Mouse (Mus musculus) G1E (cell line): Measurements from ENCODE around the gene Hyal2. TPM values are rescaled to one million over a fixed set of nuclear protein-coding genes. Genes with fewer than 3 reads are reported as not detected.
"Not testable (repeated sequence)": the region's sequence is repeated elsewhere in the genome, so short reads cannot be mapped to it uniquely, and the experiment has no call there.

Experiments
- ATAC-seq: 2 replicates; pipeline ENCODE4 v1.8.0; 2016; ENCODE audit warnings: mild to moderate bottlenecking; ENCODE audit not compliant: insufficient number of reproducible peaks, poor library complexity, low FRiP score, severe bottlenecking; ENCODE audit errors: extremely low read depth
- DNase-seq: peaks from one replicate; pipeline ENCODE4 v3.0.0; 2012; ENCODE audit warnings: low spot score
- H3K27me3 ChIP-seq: 2 replicates; pipeline ENCODE4 v1.6.1; 2012; ENCODE audit warnings: mild to moderate bottlenecking, low read length, inconsistent platforms; ENCODE audit not compliant: insufficient read depth
- H3K36me3 ChIP-seq: replicated peaks from 2 replicates; pipeline ENCODE3; 2012; ENCODE audit warnings: mild to moderate bottlenecking, inconsistent platforms
- H3K4me1 ChIP-seq: 2 replicates; pipeline ENCODE4 v1.6.1; 2012; ENCODE audit warnings: low read depth, low read length, inconsistent platforms, mixed read lengths; ENCODE audit not compliant: insufficient read depth
- H3K4me3 ChIP-seq: 2 replicates; pipeline ENCODE4 v1.5.1; 2012; ENCODE audit warnings: low read depth, mild to moderate bottlenecking, inconsistent platforms, low read length, moderate library complexity, mixed read lengths
- H3K9me3 ChIP-seq: replicated peaks from 2 replicates; pipeline ENCODE4 v1.6.1; 2012; ENCODE audit warnings: inconsistent platforms
- CTCF ChIP-seq: IDR thresholded peaks from 2 replicates; pipeline ENCODE4 v1.5.1; 2012; ENCODE audit warnings: low read depth, low read length, inconsistent platforms, mixed read lengths
- GATA1 ChIP-seq: IDR thresholded peaks from 2 replicates; pipeline ENCODE4 v1.6.1; 2012; ENCODE audit warnings: borderline replicate concordance, low read length, inconsistent platforms, mixed read lengths
- GATA2 ChIP-seq: IDR thresholded peaks from 2 replicates; pipeline ENCODE4 v1.6.1; 2012; ENCODE audit warnings: low read depth, low read length, inconsistent platforms, borderline replicate concordance
- POLR2AphosphoS5 ChIP-seq: IDR thresholded peaks from 2 replicates; pipeline ENCODE4 v1.6.1; 2012; ENCODE audit warnings: low read depth, low read length, inconsistent platforms; ENCODE audit not compliant: insufficient replicate concordance
- TAL1 ChIP-seq: conservative IDR thresholded peaks from 2 replicates; pipeline ENCODE4 v1.6.1; 2012; ENCODE audit warnings: low read depth, low read length, inconsistent platforms, mixed read lengths
- polyA plus RNA-seq: library from polyadenylated mRNA; stranded (reverse); fragments of >175 nt; gene quantifications from 2 replicates; pipeline ENCODE4 v1.2.3, GENCODE M21; 2012
- total RNA-seq, 2 experiments: library from RNA; stranded (forward) in 1 of 2; stranded (reverse) in 1 of 2; fragments of 200-1000 nt in 1 of 2; fragments of >200 nt in 1 of 2; fragmentation: Nextera tagmentation in 1 of 2; gene quantifications; 2 replicates each; pipeline ENCODE4 v1.2.3; 2014 to 2017

Hyal2 gene
- total and polyA plus RNA-seq, 3 experiments: 5.5 to 33.9 (median 11.7) TPM

DNA sequence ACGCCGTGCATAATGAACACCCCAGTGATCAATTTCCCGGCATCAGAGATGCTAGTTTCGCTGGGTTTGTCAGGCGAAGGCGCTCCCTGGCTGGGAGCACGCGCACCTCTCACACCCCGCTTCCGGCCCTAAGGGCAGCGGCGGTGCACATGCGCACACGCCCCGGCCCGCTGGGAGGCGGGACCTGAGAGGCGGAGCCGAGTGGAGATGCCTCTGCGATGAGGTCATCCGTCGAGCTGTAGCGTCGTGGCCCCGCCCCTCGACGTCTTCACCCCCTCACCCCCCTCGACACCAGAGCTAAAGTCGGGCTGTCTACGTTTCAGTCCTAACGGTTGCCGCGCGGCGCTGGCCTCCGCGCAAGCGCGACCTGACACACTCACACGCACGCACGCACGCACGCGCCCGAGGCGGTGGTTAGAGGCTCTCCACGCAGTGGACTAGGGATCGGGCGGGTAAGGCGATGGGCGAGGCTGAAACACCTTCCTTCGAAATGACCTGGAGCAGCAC, 13.4 kb upstream of the Hyal2 start:
- peak; percentile 94 for ATAC-seq
- H3K27me3 ChIP-seq: peaks cover 5% of the 10 kb centered on the region; the same call in 1 of the 2 replicates
- H3K4me1 ChIP-seq: peaks cover 61% of the 10 kb centered on the region
- peaks cover 45% of the 10 kb centered on the region for H3K36me3 ChIP-seq
- H3K9me3 ChIP-seq: no peaks in the 10 kb centered on the region
- peak overlapping the region; percentile 82 for H3K4me3 ChIP-seq
- no peak for TF ChIP-seq TAL1
- TF ChIP-seq CTCF: no peak
- no peak for TF ChIP-seq GATA1
- TF ChIP-seq POLR2AphosphoS5: no peak
- no peak for TF ChIP-seq GATA2
- peak; percentile 98 for DNase-seq

DNA sequence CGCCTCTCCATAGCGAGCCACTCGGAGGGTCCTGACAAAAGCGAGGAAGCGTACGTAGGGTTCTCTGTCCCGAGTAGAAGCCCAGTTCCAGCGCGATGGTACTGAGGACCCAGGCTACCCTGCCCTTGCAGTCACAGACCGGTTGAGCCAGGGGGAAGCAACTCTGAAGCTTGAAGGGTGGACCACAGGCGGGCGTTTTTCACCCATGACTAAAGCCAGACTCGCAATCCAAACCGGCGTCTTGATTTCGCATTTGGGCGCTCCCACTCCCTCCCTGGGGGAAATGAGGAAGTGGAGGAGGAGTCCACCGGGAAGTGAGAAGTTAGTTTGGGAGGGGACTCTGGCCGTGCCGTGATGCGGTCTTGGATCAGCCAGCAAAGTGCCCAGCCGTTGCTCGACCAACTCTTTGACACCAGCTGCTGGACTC, 12.7 kb upstream of the Hyal2 start:
- Histone ChIP-seq H3K27me3 (peaks cover 5% of the 10 kb centered on the region; the same call in 1 of the 2 replicates), H3K36me3 (peaks cover 52% of the 10 kb centered on the region), H3K4me3 (peak overlapping the region; percentile 82), H3K9me3 (no peaks in the 10 kb centered on the region), H3K4me1 (peaks cover 60% of the 10 kb centered on the region)
- peak; percentile 65 for DNase-seq
- TF ChIP-seq TAL1 (no peak), GATA2 (no peak), POLR2AphosphoS5 (no peak), GATA1 (no peak), CTCF (no peak)
- ATAC-seq: no peak

DNA sequence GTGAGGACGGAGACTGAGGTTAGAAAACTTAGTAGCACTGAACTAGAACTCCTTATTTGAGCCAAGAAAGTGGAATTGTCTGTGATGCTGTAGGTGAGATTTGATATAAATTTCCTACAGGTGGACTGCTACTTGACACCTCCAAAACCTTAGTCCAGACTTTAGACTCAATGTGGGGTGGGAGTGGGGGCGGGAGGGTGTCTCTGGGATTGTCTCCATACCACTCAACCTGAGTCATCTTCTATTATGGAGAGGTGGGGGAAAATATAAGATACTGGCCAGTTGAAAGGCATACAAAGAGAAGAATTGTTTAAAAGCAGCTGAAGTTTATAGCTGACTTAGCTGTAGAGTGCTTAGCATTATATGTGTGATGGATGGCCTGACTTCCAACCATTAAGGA, 12.0 kb upstream of the Hyal2 start:
- peaks cover 5% of the 10 kb centered on the region; the same call in 1 of the 2 replicates for H3K27me3 ChIP-seq
- DNase-seq (no peak), ATAC-seq (no peak)
- peak overlapping the region; percentile 82 for H3K4me3 ChIP-seq
- H3K9me3 ChIP-seq: no peaks in the 10 kb centered on the region
- peaks cover 54% of the 10 kb centered on the region for H3K4me1 ChIP-seq
- TF ChIP-seq TAL1 (no peak), POLR2AphosphoS5 (no peak), GATA2 (no peak), GATA1 (no peak), CTCF (no peak)
- H3K36me3 ChIP-seq: peaks cover 55% of the 10 kb centered on the region

DNA sequence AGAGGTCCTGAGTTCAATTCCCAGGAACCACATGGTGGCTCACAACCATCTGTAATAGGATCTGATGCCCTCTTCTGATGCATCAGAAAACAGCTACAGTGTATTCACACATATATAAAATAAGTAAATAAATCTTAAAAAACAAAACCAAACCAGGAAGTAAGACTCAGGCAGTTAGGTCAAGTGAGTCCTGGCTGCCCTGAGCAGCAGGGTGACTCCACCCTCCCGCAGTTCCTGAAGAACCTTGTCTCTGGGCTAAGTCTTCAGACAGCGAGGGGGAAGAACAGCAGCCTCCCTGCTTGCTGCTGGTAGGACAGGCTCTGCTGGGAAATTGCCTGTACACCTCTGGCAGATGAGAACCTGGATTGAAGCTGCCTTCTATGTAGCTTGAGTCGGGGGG, 11.4 kb upstream of the Hyal2 start:
- TF ChIP-seq POLR2AphosphoS5 (no peak), GATA1 (no peak), TAL1 (no peak), CTCF (no peak), GATA2 (no peak)
- Histone ChIP-seq H3K36me3 (peaks cover 59% of the 10 kb centered on the region), H3K9me3 (no peaks in the 10 kb centered on the region), H3K4me1 (peaks cover 51% of the 10 kb centered on the region), H3K27me3 (0 out of 2 replicates have a peak, but pooled peaks cover 2% of the 10 kb centered on the region), H3K4me3 (peak overlapping the region; percentile 82; the same call in 1 of the 2 replicates)
- DNase-seq (no peak), ATAC-seq (no peak)

DNA sequence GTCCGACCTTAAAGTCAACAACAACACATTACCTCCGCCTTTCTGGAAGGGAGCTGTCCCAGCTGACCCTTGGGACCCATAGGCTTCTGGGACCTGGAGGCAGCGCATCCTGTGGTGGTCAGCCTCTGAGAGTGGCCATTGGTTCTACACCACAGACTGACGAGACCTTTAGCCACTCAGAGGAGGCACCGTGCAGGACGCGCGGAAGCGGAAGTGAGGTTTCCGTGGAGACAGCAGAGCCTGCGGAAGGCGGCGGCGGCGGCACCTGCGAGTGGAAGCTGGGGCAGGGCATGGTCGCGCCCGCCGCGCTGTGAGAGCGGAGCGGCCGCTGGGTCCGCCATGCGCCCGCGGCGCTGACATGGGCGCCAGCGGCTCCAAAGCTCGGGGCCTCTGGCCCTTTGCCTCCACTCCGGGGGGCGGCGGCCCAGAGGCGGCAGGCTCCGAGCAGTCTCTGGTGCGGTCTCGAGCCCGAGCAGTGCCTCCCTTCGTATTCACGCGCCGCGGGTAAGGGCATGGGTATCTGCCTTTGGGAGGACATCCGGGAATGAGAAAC, 4.6 kb upstream of the Hyal2 start, which contains the start of gene Tusc2:
Gene Tusc2 (plus strand): TSS at position 227 of the 553 bp plus-strand sequence.
- H3K4me1 ChIP-seq: peaks cover 61% of the 10 kb centered on the region
- peak within 1 kb of the TSS; percentile 81 for H3K4me3 ChIP-seq
- DNase-seq (peak; percentile 97), ATAC-seq (peak; percentile 97)
- no peaks in the 10 kb centered on the region for H3K27me3 ChIP-seq
- peaks cover 83% of the 10 kb centered on the region for H3K36me3 ChIP-seq
- no peak for TF ChIP-seq CTCF
- no peak for TF ChIP-seq TAL1
- 0 out of 2 replicates have a peak, but pooled peaks have one; percentile 57 for TF ChIP-seq POLR2AphosphoS5
- TF ChIP-seq GATA1: no peak
- TF ChIP-seq GATA2: no peak
- H3K9me3 ChIP-seq: no peaks in the 10 kb centered on the region

DNA sequence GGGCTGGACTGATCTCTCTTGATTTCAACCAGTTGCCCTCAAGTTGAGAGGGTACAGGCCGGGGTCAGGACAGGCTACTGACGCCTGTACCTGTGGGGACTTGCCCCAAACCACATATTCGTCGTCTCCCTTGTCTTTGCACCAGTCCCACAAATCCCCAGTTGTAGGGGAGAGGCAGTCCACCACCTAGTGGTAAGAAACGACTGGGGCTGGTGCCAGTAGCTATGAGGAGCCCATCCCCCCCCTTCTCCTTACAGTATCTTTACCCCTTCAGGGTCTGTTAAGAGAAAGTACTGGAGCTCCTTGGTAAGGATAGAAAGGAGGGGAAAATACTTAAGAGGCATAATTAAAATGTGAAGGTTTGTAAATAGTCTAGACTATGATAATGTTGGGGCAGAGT, 2.2 kb upstream of the Hyal2 start:
- peaks cover 66% of the 10 kb centered on the region for H3K36me3 ChIP-seq
- not testable (repeated sequence) for DNase-seq, ATAC-seq, H3K27me3 ChIP-seq, H3K9me3 ChIP-seq, H3K4me3 ChIP-seq
- H3K4me1 ChIP-seq: peaks cover 83% of the 10 kb centered on the region
